Mouse (Mus musculus) liver, embryonic 11.5 days (tissue): ENCODE data around the gene Shisa5. TPM values are rescaled to one million over a fixed set of nuclear protein-coding genes. Genes with fewer than 3 reads are reported as not detected.
A peak's percentile ranks its signal among the peaks of the same experiment; 100 is the strongest.

Experiments
- ATAC-seq: fragments of 200-750 bp; cut with Nextera tagmentation; replicated peaks from 2 replicates; pipeline ENCODE4 v1.8.0; 2017; ENCODE audit warnings: moderate number of reproducible peaks, mild to moderate bottlenecking, moderate TSS enrichment, moderate library complexity; ENCODE audit not compliant: low FRiP score
- DNase-seq: peaks from one replicate; pipeline ENCODE4 v3.0.0-alpha.2; 2017; ENCODE audit warnings: low spot score
- H3K27ac ChIP-seq: fragments of 300-500 bp; sonication (generic); 2 replicates; pipeline ENCODE4 v1.5.1; 2014; ENCODE audit warnings: mild to moderate bottlenecking, low read depth, low read length, control low read depth
- H3K27me3 ChIP-seq: fragments of 300-500 bp; sonication (generic); replicated peaks from 2 replicates; pipeline ENCODE4 v1.6.1; 2014; ENCODE audit warnings: low read length, mixed read lengths; ENCODE audit not compliant: control insufficient read depth, insufficient read depth
- H3K36me3 ChIP-seq: fragments of 300-500 bp; sonication (generic); 2 replicates; pipeline ENCODE4 v1.6.1; 2014; ENCODE audit warnings: mild to moderate bottlenecking, low read length, moderate library complexity, mixed read lengths; ENCODE audit not compliant: control insufficient read depth, insufficient read depth
- H3K4me1 ChIP-seq: fragments of 300-500 bp; sonication (generic); replicated peaks from 2 replicates; pipeline ENCODE4 v1.6.1; 2014; ENCODE audit warnings: low read length, mixed read lengths; ENCODE audit not compliant: control insufficient read depth, insufficient read depth
- H3K4me2 ChIP-seq: fragments of 300-500 bp; sonication (generic); 2 replicates; pipeline ENCODE4 v1.6.1; 2014; ENCODE audit warnings: mild to moderate bottlenecking, control low read depth, moderate library complexity
- H3K4me3 ChIP-seq: fragments of 300-500 bp; sonication (generic); 2 replicates; pipeline ENCODE4 v1.5.1; 2014; ENCODE audit warnings: low read depth, low read length, control low read depth
- H3K9ac ChIP-seq: fragments of 300-500 bp; sonication (generic); 2 replicates; pipeline ENCODE4 v1.6.1; 2014; ENCODE audit warnings: low read depth, low read length, control low read depth
- H3K9me3 ChIP-seq: fragments of 300-500 bp; sonication (generic); 2 replicates; pipeline ENCODE4 v1.6.1; 2016; ENCODE audit warnings: low read length, inconsistent platforms, mixed read lengths; ENCODE audit not compliant: control insufficient read depth
- WGBS: fragments of 180-500 bp; shearing (Covaris S2); extraction: QIAGEN DNeasy Blood & Tissue Kit; methylation state at CpG from one replicate; pipeline ENCODE4 v1.1.7; 2014; 5-methylcytosine and 5-hydroxymethylcytosine counted together
- polyA plus RNA-seq: library from polyadenylated mRNA; unstranded; fragments of >200 nt; fragmentation: Nextera tagmentation; extraction: Ambion mirVana; gene quantifications from 2 replicates; pipeline ENCODE4 v1.2.1, GENCODE M21; 2014

Gene Shisa5
- polyA plus RNA-seq, 1 experiment from 2014 or later, result 33.7 TPM

DNA sequence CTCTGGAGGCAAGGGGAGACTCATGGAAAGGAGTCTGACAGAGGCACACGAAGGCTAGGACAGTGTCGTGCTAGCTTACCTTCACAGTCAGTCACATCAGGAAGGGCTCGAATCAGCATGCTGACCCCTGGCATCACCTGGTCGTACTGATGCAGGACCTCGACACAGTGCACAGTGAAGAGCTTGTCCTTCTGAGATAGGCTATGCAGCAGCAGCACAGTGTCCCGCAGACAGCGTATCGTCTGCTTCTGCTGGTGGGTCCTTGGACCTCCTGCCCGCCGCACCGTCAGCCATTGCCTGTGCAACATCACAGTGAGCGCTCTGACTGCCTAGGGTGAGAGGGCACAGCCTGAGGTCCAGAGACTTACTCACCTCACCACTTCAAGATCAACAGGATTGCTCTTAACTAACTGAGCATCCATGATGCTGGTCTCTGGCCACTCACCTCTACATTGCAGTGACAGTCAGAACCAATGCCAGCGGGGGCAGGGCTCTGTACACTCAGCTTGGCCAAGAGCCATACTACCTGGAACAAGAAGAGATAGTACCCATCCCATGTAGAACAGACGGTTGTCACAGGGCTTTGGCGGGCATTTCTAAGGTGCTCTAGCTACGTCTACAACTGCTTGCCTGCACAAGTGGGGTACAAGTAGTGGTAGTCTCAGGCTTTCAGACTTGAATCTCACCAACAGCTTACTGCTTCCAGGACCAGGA, 22.0 kb downstream of the Shisa5 start:
- Histone ChIP-seq H3K9me3 (no peaks in the 10 kb centered on the region), H3K4me1 (peaks cover 12% of the 10 kb centered on the region), H3K27ac (no peak overlapping the region), H3K4me3 (no peak overlapping the region), H3K4me2 (no peak overlapping the region), H3K9ac (no peak overlapping the region), H3K27me3 (no peaks in the 10 kb centered on the region), H3K36me3 (peaks cover 29% of the 10 kb centered on the region)
- WGBS, result 88% methylated on average over 16 of the region's 16 CpGs
- ATAC-seq (no peak), DNase-seq (no peak)

DNA sequence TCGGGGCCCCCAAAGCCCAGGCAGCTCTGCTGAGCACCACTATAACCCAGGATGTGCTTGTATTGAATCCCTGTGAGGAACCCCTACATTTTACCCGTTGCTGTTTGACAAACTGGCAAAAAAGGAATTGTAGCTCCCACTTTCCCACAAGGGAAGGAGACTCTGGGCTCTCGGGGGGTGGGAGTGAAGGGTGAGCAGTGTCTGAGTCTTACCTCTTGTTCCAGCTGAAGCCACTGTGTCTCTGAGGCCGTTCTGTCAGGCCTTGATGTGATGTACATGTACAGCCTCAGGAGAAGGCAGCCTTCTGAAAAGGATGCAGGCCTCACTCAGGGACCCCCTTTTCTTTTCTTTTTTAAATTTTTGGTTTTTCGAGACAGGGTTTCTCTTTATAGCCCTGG, 22.5 kb downstream of the Shisa5 start:
- DNase-seq, result no peak
- no peak overlapping the region for H3K4me3 ChIP-seq
- H3K4me2 ChIP-seq, result no peak overlapping the region
- peaks cover 9% of the 10 kb centered on the region for H3K4me1 ChIP-seq
- no peak for ATAC-seq
- peaks cover 34% of the 10 kb centered on the region for H3K36me3 ChIP-seq
- H3K27me3 ChIP-seq, result no peaks in the 10 kb centered on the region
- 88% methylated on average over 5 of the region's 5 CpGs for WGBS
- no peak overlapping the region for H3K27ac ChIP-seq
- H3K9me3 ChIP-seq, result no peaks in the 10 kb centered on the region
- H3K9ac ChIP-seq, result no peak overlapping the region

DNA sequence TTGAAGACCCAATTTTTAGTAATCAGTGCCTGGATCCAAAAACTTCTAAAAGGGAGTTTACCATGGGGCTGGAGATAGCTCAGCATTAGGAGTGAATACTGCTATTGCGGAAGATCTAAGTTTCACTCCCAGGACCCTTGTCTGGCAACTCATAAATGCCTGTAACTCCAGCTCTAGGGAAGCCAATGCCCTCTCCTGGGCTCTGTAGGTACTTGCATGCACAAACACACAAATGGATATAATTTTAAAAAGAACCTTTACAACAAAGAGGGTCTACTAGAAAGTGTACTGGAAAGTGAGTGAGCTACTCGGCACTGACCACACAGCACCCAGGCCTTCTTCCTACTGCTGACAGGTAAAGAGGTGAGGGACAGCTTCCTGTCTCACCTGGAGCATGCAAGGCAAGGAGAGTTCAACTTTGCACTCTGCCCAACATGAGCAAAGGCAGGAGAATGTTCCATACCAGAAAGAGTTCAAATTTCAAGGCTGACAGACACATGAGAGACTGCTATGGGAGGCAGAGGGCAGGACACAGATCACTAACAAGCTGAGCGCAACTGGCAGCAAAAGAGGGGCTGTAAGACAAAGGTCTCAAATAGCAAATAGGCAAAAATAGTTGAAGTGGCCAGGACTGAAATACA, 29.9 kb downstream of the Shisa5 start:
- 91% methylated on average over 3 of the region's 3 CpGs for WGBS
- Histone ChIP-seq H3K4me2 (no peak overlapping the region), H3K4me1 (peaks cover 9% of the 10 kb centered on the region), H3K9ac (no peak overlapping the region), H3K36me3 (peaks cover 47% of the 10 kb centered on the region), H3K9me3 (no peaks in the 10 kb centered on the region), H3K27me3 (no peaks in the 10 kb centered on the region), H3K27ac (no peak overlapping the region), H3K4me3 (no peak overlapping the region)
- ATAC-seq (no peak), DNase-seq (no peak)

DNA sequence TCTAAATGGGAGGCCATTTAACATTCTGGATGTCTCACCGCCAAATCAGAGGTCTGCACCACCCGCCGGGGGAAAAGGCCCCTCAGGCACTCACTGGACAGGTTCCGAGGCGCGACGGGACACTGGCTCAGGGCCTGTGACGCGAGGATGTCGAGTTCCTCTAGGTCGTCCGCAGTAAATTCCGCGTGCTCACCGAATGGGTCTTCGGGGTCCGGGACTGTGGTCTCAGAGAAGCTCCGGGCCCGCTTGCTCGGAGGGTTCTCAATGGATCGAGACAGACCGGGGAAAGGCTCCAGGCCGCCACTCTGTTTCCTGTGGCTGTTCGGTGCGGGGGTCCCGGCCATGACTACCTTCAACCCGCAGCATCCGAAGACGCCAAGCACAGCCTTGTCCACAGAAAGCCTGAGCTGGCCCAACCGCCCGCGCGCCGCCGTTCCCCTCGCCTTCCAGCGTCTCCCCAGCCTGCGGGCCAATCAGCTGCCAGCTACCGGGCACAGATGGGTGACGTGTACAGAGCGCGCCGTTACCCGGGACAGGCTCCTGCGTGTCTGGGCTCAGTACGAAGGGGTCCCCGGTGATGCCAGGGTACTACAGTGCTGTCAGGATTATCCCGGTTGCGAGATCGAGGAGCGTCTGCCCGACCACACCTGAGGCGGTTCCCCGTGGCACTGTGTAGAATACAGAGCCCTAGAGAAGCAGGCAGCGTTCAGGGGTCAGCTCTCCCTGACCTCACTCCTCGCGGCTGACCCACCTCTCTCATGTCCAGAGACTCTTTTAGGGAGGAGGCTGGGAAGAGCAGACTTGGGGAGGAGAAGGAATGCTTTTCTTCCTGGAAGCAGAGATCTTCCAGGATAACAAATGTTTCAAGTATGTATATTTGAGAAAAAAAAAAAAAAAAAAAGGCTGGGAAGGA, 35.6 kb downstream of the Shisa5 start, which contains the start of gene Atrip:
Gene Atrip, minus strand, starts transcription at position 464 of the 913 bp plus-strand sequence.
- H3K4me3 ChIP-seq, result peak within 1 kb of the TSS; percentile 78
- no peaks in the 10 kb centered on the region for H3K27me3 ChIP-seq
- under 1% methylated on average over 57 of the region's 57 CpGs for WGBS
- DNase-seq (peak; percentile 89), ATAC-seq (peak; percentile 98)
- H3K4me1 ChIP-seq, result peaks cover 13% of the 10 kb centered on the region
- H3K27ac ChIP-seq, result peak within 1 kb of the TSS; percentile 40
- H3K36me3 ChIP-seq, result peaks cover 17% of the 10 kb centered on the region
- peak within 1 kb of the TSS; percentile 97 for H3K4me2 ChIP-seq
- no peaks in the 10 kb centered on the region for H3K9me3 ChIP-seq
- H3K9ac ChIP-seq, result peak within 1 kb of the TSS; percentile 84

DNA sequence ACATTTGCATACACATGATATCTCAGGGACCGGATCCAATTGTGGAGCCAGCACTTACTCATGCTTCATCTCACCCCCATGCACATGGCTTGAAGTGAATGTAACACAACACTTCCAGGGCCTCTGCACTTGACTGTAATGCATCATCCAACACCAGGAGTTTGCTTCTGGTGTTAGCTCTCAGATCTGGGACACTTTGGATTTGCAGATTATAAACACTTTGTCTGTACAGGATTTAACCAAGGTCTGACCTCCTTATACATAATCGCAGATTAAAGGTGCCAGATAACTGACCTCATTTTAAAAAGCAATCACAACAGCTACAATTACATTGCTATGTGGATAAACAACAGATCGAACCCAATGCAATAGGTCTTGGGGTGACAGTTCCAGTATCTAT, 42.2 kb downstream of the Shisa5 start:
- Histone ChIP-seq H3K27me3 (no peaks in the 10 kb centered on the region), H3K9ac (no peak overlapping the region), H3K27ac (no peak overlapping the region), H3K4me1 (peaks cover 17% of the 10 kb centered on the region), H3K36me3 (peaks cover 9% of the 10 kb centered on the region; the same call in 1 of the 2 replicates), H3K9me3 (no peaks in the 10 kb centered on the region), H3K4me3 (peak overlapping the region; percentile 84; the same call in 1 of the 2 replicates), H3K4me2 (peak overlapping the region; percentile 65)
- 91% methylated on average over 3 of the region's 3 CpGs for WGBS
- ATAC-seq, result no peak
- DNase-seq, result no peak

DNA sequence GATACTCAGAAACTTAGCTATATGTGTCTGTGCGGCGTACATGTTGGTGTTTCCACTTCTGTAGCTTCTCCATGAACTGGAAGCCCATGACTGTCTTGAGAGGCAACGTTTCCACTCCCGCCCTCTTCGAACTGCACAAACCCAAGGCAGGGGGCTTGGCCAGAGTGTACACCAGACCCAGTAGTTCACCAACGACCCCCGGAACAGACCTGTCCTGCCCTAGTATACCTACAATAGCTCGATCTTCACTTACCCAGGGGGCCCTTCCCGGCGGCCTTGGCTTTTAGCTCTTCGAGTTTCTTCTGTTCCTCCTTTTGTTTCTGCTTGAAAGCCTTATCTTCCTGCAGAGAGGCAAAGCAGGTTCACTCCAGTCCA, 43.4 kb downstream of the Shisa5 start:
- H3K4me3 ChIP-seq, result peak overlapping the region; percentile 84
- peak; percentile 10 for ATAC-seq
- no peak for DNase-seq
- 4% methylated on average over 11 of the region's 11 CpGs for WGBS
- H3K9me3 ChIP-seq, result no peaks in the 10 kb centered on the region
- H3K9ac ChIP-seq, result peak overlapping the region; percentile 81
- no peaks in the 10 kb centered on the region for H3K27me3 ChIP-seq
- peaks cover 17% of the 10 kb centered on the region for H3K4me1 ChIP-seq
- H3K4me2 ChIP-seq, result peak overlapping the region; percentile 65
- peak overlapping the region; percentile 60 for H3K27ac ChIP-seq
- H3K36me3 ChIP-seq, result peaks cover 9% of the 10 kb centered on the region; the same call in 1 of the 2 replicates

DNA sequence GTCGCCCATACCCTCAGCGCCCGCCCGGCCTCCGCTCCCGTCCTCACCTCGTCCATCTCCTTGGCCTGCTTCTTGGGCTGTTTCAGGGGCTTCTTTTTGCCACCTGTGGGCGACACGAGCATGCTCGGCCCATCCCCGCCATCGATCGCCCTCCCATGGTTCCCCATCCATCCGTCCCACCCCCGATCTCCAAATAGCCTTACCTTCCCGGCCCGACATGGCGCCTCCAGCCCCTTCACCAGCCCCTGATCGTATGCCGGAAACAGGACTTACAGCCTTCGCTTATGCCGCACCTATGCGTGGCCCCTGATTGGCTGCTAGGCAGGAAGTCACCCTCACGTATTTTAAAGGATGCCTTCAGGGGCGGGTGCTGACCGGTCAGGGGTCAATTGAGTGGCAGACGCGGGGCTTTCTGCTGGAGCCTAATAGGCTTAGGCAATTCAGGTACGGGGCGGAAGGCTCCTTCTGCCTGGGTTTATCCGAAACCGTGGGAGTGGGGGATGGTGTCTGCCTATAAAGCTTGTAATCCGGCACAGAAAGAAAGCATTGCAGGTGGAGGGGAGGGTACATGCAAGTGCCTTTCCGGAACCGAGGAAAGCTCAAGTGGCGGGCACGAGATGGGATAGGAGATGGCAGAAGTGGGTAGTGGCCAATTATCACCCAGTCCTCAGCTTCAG, 43.9 kb downstream of the Shisa5 start, which contains the start of the genes Ccdc51 and Tma7:
Gene Ccdc51, plus strand, starts transcription at position 370 of the 677 bp plus-strand sequence.
Gene Tma7, minus strand, starts transcription at position 464 of the 677 bp plus-strand sequence.
- ATAC-seq (peak; percentile 98), DNase-seq (peak; percentile 85)
- Histone ChIP-seq H3K36me3 (peaks cover 9% of the 10 kb centered on the region; the same call in 1 of the 2 replicates), H3K4me3 (peak within 1 kb of the TSS; percentile 84), H3K9ac (peak within 1 kb of the TSS; percentile 81), H3K27me3 (no peaks in the 10 kb centered on the region), H3K27ac (peak within 1 kb of the TSS; percentile 60), H3K4me2 (peak within 1 kb of the TSS; percentile 65), H3K4me1 (peaks cover 17% of the 10 kb centered on the region), H3K9me3 (no peaks in the 10 kb centered on the region)
- under 1% methylated on average over 37 of the region's 37 CpGs for WGBS

DNA sequence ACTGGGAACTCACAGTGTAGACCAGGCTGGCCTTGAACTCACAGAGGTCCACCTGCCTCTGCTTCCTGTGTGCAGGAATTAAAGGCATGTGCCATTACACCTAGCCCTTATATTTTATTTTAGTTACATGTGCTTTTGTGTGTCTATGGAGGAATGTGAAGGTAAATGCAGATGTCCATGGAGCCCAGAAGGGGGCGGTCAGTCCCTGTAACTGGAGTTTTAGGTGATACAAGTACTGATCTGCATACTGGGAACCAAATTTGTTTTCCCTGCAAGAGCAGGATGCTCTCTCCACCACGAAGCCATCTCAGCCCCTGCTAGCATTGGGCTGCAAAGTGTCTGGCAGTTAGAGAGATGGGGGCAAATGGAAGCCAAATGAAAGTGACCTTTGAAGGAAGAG, 46.6 kb downstream of the Shisa5 start:
- 25% methylated on average over 2 of the region's 2 CpGs for WGBS
- Histone ChIP-seq H3K9ac (no peak overlapping the region), H3K4me1 (peaks cover 17% of the 10 kb centered on the region), H3K4me3 (no peak overlapping the region), H3K27ac (no peak overlapping the region), H3K4me2 (no peak overlapping the region), H3K27me3 (no peaks in the 10 kb centered on the region), H3K9me3 (no peaks in the 10 kb centered on the region), H3K36me3 (peaks cover 7% of the 10 kb centered on the region; the same call in 1 of the 2 replicates)
- ATAC-seq (no peak), DNase-seq (no peak)
